Mouse (Mus musculus): ENCODE results near the gene Gm49392. TPM values are rescaled to one million over a fixed set of nuclear protein-coding genes. Genes with fewer than 3 reads are reported as not detected.

The Gm49392 gene
- total and polyA plus RNA-seq, 3 experiments, result not detected

- Histone ChIP-seq H3K36me3 (replicated peaks) (no peaks in the 10 kb centered on the region), H3K27me3 (ENCODE audit: insufficient read depth, low read length) (no peaks in the 10 kb centered on the region), H3K4me1 (ENCODE audit: insufficient read depth, low read depth, low read length) (no peaks in the 10 kb centered on the region), H3K9me3 (replicated peaks) (peaks cover 16% of the 10 kb centered on the region), H3K4me3 (ENCODE audit: low read depth, low read length) (no peak overlapping the region)
- TF ChIP-seq CTCF (IDR thresholded peaks at IDR 0.05; ENCODE audit: low read depth, low read length) (no peak), POLR2AphosphoS5 (IDR thresholded peaks at IDR 0.05; ENCODE audit: insufficient replicate concordance, low read depth, low read length) (no peak), GATA1 (IDR thresholded peaks at IDR 0.05; ENCODE audit: borderline replicate concordance, low read length) (no peak), TAL1 (conservative IDR thresholded peaks at IDR 0.05; ENCODE audit: low read depth, low read length) (no peak), GATA2 (IDR thresholded peaks at IDR 0.05; ENCODE audit: borderline replicate concordance, low read depth, low read length) (no peak)
- DNase-seq (ENCODE audit: low spot score) (no peak), ATAC-seq (ENCODE audit: extremely low read depth, insufficient number of reproducible peaks, low FRiP score, poor library complexity, severe bottlenecking) (no peak)
Observed at GRCm38 (mm10) chr13:60892301-60892700, 4.4 kb downstream of the Gm49392 start.

DNA sequence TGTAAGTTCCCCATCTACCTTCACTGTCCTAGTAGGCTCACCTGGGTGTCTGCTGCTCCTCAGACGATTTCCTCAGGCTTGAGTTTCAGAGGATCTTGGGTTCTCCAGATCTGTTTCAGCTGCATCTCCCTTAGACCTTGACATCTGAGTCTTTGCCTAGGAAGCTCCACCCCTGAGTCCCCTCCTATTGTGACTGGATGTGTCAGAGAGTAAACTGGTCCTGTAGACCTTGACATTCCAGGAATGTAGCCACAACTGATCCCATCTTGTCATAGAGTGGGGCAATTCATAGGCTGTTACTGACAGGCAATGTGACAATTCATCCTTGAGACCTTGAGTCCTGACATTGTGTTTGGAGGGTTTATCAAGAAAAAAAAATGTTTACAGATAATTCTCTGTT, 32.4 kb downstream of the Gm49392 start, which contains the start of gene 4930486L24Rik:
Gene 4930486L24Rik (minus strand): TSS at position 195 of the 400 bp plus-strand sequence.
- H3K4me3 ChIP-seq (ENCODE audit: low read depth, low read length), result no peak within 1 kb of the TSS
- no peaks in the 10 kb centered on the region for H3K27me3 ChIP-seq (ENCODE audit: insufficient read depth, low read length)
- no peaks in the 10 kb centered on the region for H3K4me1 ChIP-seq (ENCODE audit: insufficient read depth, low read depth, low read length)
- no peak for DNase-seq (ENCODE audit: low spot score)
- no peaks in the 10 kb centered on the region for H3K36me3 ChIP-seq (replicated peaks)
- ATAC-seq (ENCODE audit: extremely low read depth, insufficient number of reproducible peaks, low FRiP score, poor library complexity, severe bottlenecking), result no peak
- peaks cover 16% of the 10 kb centered on the region for H3K9me3 ChIP-seq (replicated peaks)
- TF ChIP-seq TAL1 (conservative IDR thresholded peaks at IDR 0.05; ENCODE audit: low read depth, low read length), result no peak
- no peak for TF ChIP-seq GATA2 (IDR thresholded peaks at IDR 0.05; ENCODE audit: borderline replicate concordance, low read depth, low read length)
- TF ChIP-seq POLR2AphosphoS5 (IDR thresholded peaks at IDR 0.05; ENCODE audit: insufficient replicate concordance, low read depth, low read length), result no peak
- TF ChIP-seq CTCF (IDR thresholded peaks at IDR 0.05; ENCODE audit: low read depth, low read length), result no peak
- TF ChIP-seq GATA1 (IDR thresholded peaks at IDR 0.05; ENCODE audit: borderline replicate concordance, low read length), result no peak

DNA sequence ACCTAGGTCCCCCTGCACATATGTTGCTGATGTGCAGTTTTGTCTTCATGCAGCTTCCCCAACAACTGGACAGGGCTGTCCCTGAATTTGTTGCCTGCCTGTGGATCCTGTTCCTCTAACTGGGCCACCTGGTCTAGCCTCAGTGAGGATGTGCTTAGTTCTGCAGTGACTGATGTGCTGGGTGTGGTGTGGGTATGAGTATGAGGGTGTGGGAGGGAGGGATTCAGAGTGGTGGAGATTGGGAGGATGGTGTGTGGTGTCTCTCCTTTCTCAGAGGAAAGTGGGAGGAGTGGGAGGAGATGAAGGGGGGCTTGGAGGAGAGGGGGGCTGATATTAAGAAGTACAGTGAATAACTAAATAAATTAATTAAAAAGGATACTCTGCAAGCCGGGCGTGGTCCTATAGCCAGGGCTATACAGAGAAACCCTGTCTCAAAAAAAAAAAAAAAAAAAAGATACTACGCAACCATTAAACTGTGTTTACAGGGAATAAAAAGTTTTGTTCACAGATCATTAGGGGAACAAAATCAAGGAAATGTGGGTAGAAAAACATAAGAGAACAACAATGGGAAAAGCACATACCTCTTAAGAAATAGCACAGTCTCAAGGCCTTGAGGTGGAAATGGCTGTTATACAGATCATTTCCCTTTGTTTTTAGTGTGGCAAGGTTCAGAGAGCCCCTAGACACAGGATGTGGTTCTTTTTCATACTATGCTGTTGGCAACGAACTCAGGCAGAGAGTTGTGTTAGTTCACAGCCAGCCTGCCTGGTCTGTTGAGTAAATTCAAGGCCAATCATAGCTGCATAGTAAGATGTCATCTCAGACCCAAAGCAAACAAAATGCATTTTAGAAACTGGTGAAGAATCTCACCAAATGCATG, 48.2 kb downstream of the Gm49392 start:
- Histone ChIP-seq H3K27me3 (ENCODE audit: insufficient read depth, low read length) (no peaks in the 10 kb centered on the region), H3K36me3 (replicated peaks) (no peaks in the 10 kb centered on the region), H3K4me3 (ENCODE audit: low read depth, low read length) (no peak overlapping the region), H3K9me3 (replicated peaks) (peaks cover 12% of the 10 kb centered on the region), H3K4me1 (ENCODE audit: insufficient read depth, low read depth, low read length) (no peaks in the 10 kb centered on the region)
- TF ChIP-seq CTCF (IDR thresholded peaks at IDR 0.05; ENCODE audit: low read depth, low read length), result no peak
- ATAC-seq (ENCODE audit: extremely low read depth, insufficient number of reproducible peaks, low FRiP score, poor library complexity, severe bottlenecking), result no peak
- no peak for DNase-seq (ENCODE audit: low spot score)

DNA sequence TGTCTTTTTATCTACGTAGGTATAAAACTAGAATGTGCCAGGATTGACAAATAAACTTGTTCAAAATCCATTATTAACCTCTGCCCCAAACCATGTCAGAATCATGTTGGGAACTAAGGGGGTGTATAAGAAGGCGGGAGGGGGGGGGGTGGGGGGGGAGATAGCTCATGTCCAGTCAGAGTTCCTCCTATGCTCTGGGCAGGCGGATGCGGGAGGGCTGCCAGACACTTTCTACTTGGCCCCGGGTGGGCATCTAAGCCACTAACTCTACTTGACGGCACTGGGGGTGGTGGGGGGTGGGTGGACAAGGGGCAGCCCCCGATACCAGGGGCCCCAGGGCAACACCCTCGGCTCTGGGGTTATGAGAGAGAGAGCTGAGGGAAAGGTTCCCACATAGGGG, 53.5 kb downstream of the Gm49392 start:
- H3K27me3 ChIP-seq (ENCODE audit: insufficient read depth, low read length), result no peaks in the 10 kb centered on the region
- no peak for ATAC-seq (ENCODE audit: extremely low read depth, insufficient number of reproducible peaks, low FRiP score, poor library complexity, severe bottlenecking)

GRCm38 (mm10) chr13:60842703-60843102, 54.0 kb downstream of the Gm49392 start:
- no peak overlapping the region for H3K4me3 ChIP-seq (ENCODE audit: low read depth, low read length)
- TF ChIP-seq TAL1 (conservative IDR thresholded peaks at IDR 0.05; ENCODE audit: low read depth, low read length) (no peak), CTCF (IDR thresholded peaks at IDR 0.05; ENCODE audit: low read depth, low read length) (no peak), GATA2 (IDR thresholded peaks at IDR 0.05; ENCODE audit: borderline replicate concordance, low read depth, low read length) (no peak), POLR2AphosphoS5 (IDR thresholded peaks at IDR 0.05; ENCODE audit: insufficient replicate concordance, low read depth, low read length) (no peak), GATA1 (IDR thresholded peaks at IDR 0.05; ENCODE audit: borderline replicate concordance, low read length) (no peak)
- no peaks in the 10 kb centered on the region for H3K36me3 ChIP-seq (replicated peaks)
- H3K4me1 ChIP-seq (ENCODE audit: insufficient read depth, low read depth, low read length), result no peaks in the 10 kb centered on the region
- H3K27me3 ChIP-seq (ENCODE audit: insufficient read depth, low read length), result no peaks in the 10 kb centered on the region
- peaks cover 13% of the 10 kb centered on the region for H3K9me3 ChIP-seq (replicated peaks)
- DNase-seq (ENCODE audit: low spot score), result no peak
- ATAC-seq (ENCODE audit: extremely low read depth, insufficient number of reproducible peaks, low FRiP score, poor library complexity, severe bottlenecking), result no peak

More for the DNA sequence above, 53.5 kb downstream of the Gm49392 start:
- TF ChIP-seq GATA2 (IDR thresholded peaks at IDR 0.05; ENCODE audit: borderline replicate concordance, low read depth, low read length), result no peak
- no peak for TF ChIP-seq CTCF (IDR thresholded peaks at IDR 0.05; ENCODE audit: low read depth, low read length)
- TF ChIP-seq TAL1 (conservative IDR thresholded peaks at IDR 0.05; ENCODE audit: low read depth, low read length), result no peak
- TF ChIP-seq GATA1 (IDR thresholded peaks at IDR 0.05; ENCODE audit: borderline replicate concordance, low read length), result no peak
- no peak for TF ChIP-seq POLR2AphosphoS5 (IDR thresholded peaks at IDR 0.05; ENCODE audit: insufficient replicate concordance, low read depth, low read length)
- DNase-seq (ENCODE audit: low spot score), result no peak
- Histone ChIP-seq H3K36me3 (replicated peaks) (no peaks in the 10 kb centered on the region), H3K4me1 (ENCODE audit: insufficient read depth, low read depth, low read length) (no peaks in the 10 kb centered on the region), H3K9me3 (replicated peaks) (peaks cover 17% of the 10 kb centered on the region), H3K4me3 (ENCODE audit: low read depth, low read length) (no peak overlapping the region)

GRCm38 (mm10) chr13:60839353-60839902, 57.3 kb downstream of the Gm49392 start:
- Histone ChIP-seq H3K36me3 (replicated peaks) (no peaks in the 10 kb centered on the region), H3K9me3 (replicated peaks) (peaks cover 10% of the 10 kb centered on the region), H3K4me1 (ENCODE audit: insufficient read depth, low read depth, low read length) (no peaks in the 10 kb centered on the region), H3K4me3 (ENCODE audit: low read depth, low read length) (no peak overlapping the region), H3K27me3 (ENCODE audit: insufficient read depth, low read length) (no peaks in the 10 kb centered on the region)
- DNase-seq (ENCODE audit: low spot score) (no peak), ATAC-seq (ENCODE audit: extremely low read depth, insufficient number of reproducible peaks, low FRiP score, poor library complexity, severe bottlenecking) (no peak)
- TF ChIP-seq POLR2AphosphoS5 (IDR thresholded peaks at IDR 0.05; ENCODE audit: insufficient replicate concordance, low read depth, low read length), result no peak
- no peak for TF ChIP-seq GATA1 (IDR thresholded peaks at IDR 0.05; ENCODE audit: borderline replicate concordance, low read length)
- TF ChIP-seq TAL1 (conservative IDR thresholded peaks at IDR 0.05; ENCODE audit: low read depth, low read length), result no peak
- TF ChIP-seq GATA2 (IDR thresholded peaks at IDR 0.05; ENCODE audit: borderline replicate concordance, low read depth, low read length), result no peak
- TF ChIP-seq CTCF (IDR thresholded peaks at IDR 0.05; ENCODE audit: low read depth, low read length), result no peak
